Mouse (Mus musculus) WW6 (cell line): ENCODE measurements around the gene Hes7.
A peak's percentile ranks its signal among the peaks of the same experiment; 100 is the strongest.
"Not testable (repeated sequence)": the region's sequence is repeated elsewhere in the genome, so short reads cannot be mapped to it uniquely, and the experiment has no call there.

ENCODE experiments used
- DNase-seq: peaks from one replicate; pipeline ENCODE4 v3.0.0-alpha.2; 2013; ENCODE audit warnings: low read depth, low spot score

The Hes7 gene

GRCm38 (mm10) chr11:69088103-69088855 is 31.9 kb upstream of the Hes7 start, which contains the start of gene Vamp2:
Gene Vamp2 (plus strand): TSS chr11:69088490.
- DNase-seq = no peak

- DNase-seq = no peak
Observed at GRCm38 (mm10) chr11:69088856-69089615, 31.2 kb upstream of the Hes7 start.

GRCm38 (mm10) chr11:69089616-69090290 is 30.5 kb upstream of the Hes7 start:
- no peak for DNase-seq

GRCm38 (mm10) chr11:69090367-69090766 is 29.8 kb upstream of the Hes7 start:
- no peak for DNase-seq

GRCm38 (mm10) chr11:69091566-69092385 is 28.4 kb upstream of the Hes7 start:
- DNase-seq = no peak

- no peak for DNase-seq
Observed at GRCm38 (mm10) chr11:69092386-69092751, 27.8 kb upstream of the Hes7 start.

- DNase-seq = no peak
Observed at GRCm38 (mm10) chr11:69092871-69093270, 27.3 kb upstream of the Hes7 start.

GRCm38 (mm10) chr11:69093856-69094255 is 26.3 kb upstream of the Hes7 start:
- not testable (repeated sequence) for DNase-seq

- peak; percentile 100 for DNase-seq
Observed at GRCm38 (mm10) chr11:69094697-69095429, 25.3 kb upstream of the Hes7 start, which contains the start of gene Per1. Gene Per1 (plus strand): TSS chr11:69095217.

GRCm38 (mm10) chr11:69095511-69096231 is 24.5 kb upstream of the Hes7 start:
- no peak for DNase-seq

GRCm38 (mm10) chr11:69096360-69096986 is 23.7 kb upstream of the Hes7 start:
- DNase-seq = no peak

- no peak for DNase-seq
Observed at GRCm38 (mm10) chr11:69096987-69097900, 23.0 kb upstream of the Hes7 start.

GRCm38 (mm10) chr11:69098039-69098761 is 22.0 kb upstream of the Hes7 start:
- DNase-seq = no peak

GRCm38 (mm10) chr11:69098762-69099091 is 21.5 kb upstream of the Hes7 start:
- no peak for DNase-seq

- no peak for DNase-seq
Observed at GRCm38 (mm10) chr11:69099177-69099914, 20.9 kb upstream of the Hes7 start.

GRCm38 (mm10) chr11:69099915-69100345 is 20.3 kb upstream of the Hes7 start:
- no peak for DNase-seq
